Mouse (Mus musculus) midbrain, embryonic 16.5 days (tissue): Measurements from ENCODE around the gene Plpp6. TPM values are rescaled to one million over a fixed set of nuclear protein-coding genes. Genes with fewer than 3 reads are reported as not detected.

Experiments
- ATAC-seq: fragments of 200-750 bp; cut with Nextera tagmentation; 2 replicates; pipeline ENCODE4 v1.8.0; 2017; ENCODE audit warnings: moderate TSS enrichment
- H3K27ac ChIP-seq: fragments of 300-500 bp; sonication (generic); 2 replicates; pipeline ENCODE4 v1.5.1; 2014; ENCODE audit warnings: mild to moderate bottlenecking, low read length, mixed read lengths
- H3K27me3 ChIP-seq: fragments of 300-500 bp; sonication (generic); 2 replicates; pipeline ENCODE4 v1.6.1; 2014; ENCODE audit warnings: low read depth, low read length, mixed read lengths; ENCODE audit not compliant: control insufficient read depth, insufficient read depth
- H3K36me3 ChIP-seq: fragments of 300-500 bp; sonication (generic); 2 replicates; pipeline ENCODE4 v1.6.1; 2014; ENCODE audit warnings: mild to moderate bottlenecking, low read length, moderate library complexity, mixed read lengths; ENCODE audit not compliant: control insufficient read depth, insufficient read depth
- H3K4me1 ChIP-seq: fragments of 300-500 bp; sonication (generic); 2 replicates; pipeline ENCODE4 v1.6.1; 2014; ENCODE audit warnings: mild to moderate bottlenecking, low read length, mixed read lengths; ENCODE audit not compliant: control insufficient read depth, insufficient read depth
- H3K4me2 ChIP-seq: fragments of 300-500 bp; sonication (generic); 2 replicates; pipeline ENCODE4 v1.6.1; 2014; ENCODE audit warnings: mild to moderate bottlenecking, low read length, mixed read lengths
- H3K4me3 ChIP-seq: fragments of 300-500 bp; sonication (generic); 2 replicates; pipeline ENCODE4 v1.5.1; 2014; ENCODE audit warnings: low read depth, mild to moderate bottlenecking, low read length, moderate library complexity, mixed read lengths
- H3K9ac ChIP-seq: fragments of 300-500 bp; sonication (generic); 2 replicates; pipeline ENCODE4 v1.6.1; 2014; ENCODE audit warnings: low read depth, low read length, mixed read lengths
- H3K9me3 ChIP-seq: fragments of 300-500 bp; sonication (generic); replicated peaks from 2 replicates; pipeline ENCODE4 v1.6.1; 2014; ENCODE audit warnings: mild to moderate bottlenecking, low read length, mixed read lengths; ENCODE audit not compliant: control insufficient read depth, poor library complexity, severe bottlenecking
- WGBS: fragments of 180-500 bp; shearing (Covaris S2); extraction: QIAGEN DNeasy Blood & Tissue Kit; methylation state at CpG from one replicate; pipeline ENCODE4 v1.1.7; 2014; 5-methylcytosine and 5-hydroxymethylcytosine counted together
- polyA plus RNA-seq: library from polyadenylated mRNA; unstranded; fragments of >200 nt; fragmentation: Nextera tagmentation; extraction: Ambion mirVana; gene quantifications from 2 replicates; pipeline ENCODE4 v1.2.1, GENCODE M21; 2015

The Plpp6 gene
- polyA plus RNA-seq, 1 experiment from 2014 or later, result 15.2 TPM

DNA sequence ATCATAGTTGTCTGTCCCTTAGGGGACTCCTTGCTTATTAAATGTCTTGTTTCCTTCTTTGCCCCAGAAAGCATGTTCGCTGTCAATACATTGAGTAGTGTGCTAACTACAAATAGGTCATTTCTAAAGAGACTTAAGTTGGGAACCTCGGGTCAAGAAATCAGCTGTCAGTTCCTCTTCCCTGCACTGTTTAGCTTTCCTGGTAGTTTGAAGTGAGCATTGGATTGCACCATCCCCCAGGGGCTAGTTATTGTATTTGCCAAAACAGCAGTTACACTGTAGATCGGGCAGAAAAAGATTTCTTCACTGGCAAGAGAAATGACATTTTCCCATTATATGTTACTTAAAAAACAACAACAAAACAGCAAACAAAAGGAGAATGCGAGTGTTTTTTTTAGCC lies 4.4 kb downstream of the Plpp6 start:
- WGBS, result 68% methylated on average over 4 of the region's 4 CpGs
- Histone ChIP-seq H3K4me3 (no peak overlapping the region), H3K4me1 (peaks cover 22% of the 10 kb centered on the region), H3K4me2 (no peak overlapping the region), H3K27me3 (no peaks in the 10 kb centered on the region), H3K9me3 (no peaks in the 10 kb centered on the region), H3K9ac (no peak overlapping the region), H3K36me3 (no peaks in the 10 kb centered on the region), H3K27ac (no peak overlapping the region)
- ATAC-seq, result no peak

DNA sequence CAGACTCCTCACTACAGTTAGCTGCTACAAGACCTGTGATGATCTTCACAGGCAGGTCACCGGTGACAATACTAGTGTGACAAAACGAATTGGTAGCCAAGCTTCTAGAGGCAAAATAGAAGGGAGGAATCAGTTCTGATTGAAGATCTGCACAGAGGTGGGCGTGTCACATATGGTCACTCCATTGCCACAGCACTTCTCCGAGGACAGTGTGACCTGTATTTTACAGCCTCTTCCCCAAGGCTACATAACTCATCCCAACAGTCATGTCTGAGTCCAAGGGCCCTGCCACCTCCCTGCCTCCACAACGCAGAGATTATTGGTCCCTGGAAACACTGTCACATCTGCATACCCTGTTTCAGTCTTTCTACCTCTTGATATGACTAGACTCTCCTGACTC lies 5.5 kb downstream of the Plpp6 start:
- H3K27me3 ChIP-seq, result no peaks in the 10 kb centered on the region
- ATAC-seq, result no peak
- H3K27ac ChIP-seq, result no peak overlapping the region
- WGBS, result 88% methylated on average over 5 of the region's 5 CpGs
- H3K9ac ChIP-seq, result no peak overlapping the region
- H3K36me3 ChIP-seq, result no peaks in the 10 kb centered on the region
- no peak overlapping the region for H3K4me2 ChIP-seq
- H3K4me1 ChIP-seq, result peaks cover 22% of the 10 kb centered on the region
- H3K4me3 ChIP-seq, result no peak overlapping the region
- no peaks in the 10 kb centered on the region for H3K9me3 ChIP-seq

DNA sequence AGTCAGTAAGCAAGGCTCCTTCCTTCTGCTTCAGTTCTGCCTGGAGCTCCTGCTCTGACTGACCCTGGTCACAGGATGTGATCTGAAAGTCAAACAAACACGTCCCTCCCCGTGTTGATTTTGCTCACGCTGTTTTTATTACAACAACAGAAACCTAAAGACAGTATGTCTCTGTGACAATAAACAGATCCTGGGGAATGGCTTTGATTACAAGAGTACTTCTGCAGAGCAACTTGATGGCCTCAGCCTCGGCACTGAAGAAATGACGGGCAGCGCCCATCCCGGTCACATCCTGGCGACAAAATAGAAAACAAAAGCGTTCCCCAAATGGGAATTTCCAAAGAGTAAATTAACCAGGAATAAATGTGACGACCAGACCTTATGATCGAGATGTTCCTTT lies 6.5 kb downstream of the Plpp6 start:
- WGBS, result 87% methylated on average over 11 of the region's 11 CpGs
- H3K27me3 ChIP-seq, result no peaks in the 10 kb centered on the region

DNA sequence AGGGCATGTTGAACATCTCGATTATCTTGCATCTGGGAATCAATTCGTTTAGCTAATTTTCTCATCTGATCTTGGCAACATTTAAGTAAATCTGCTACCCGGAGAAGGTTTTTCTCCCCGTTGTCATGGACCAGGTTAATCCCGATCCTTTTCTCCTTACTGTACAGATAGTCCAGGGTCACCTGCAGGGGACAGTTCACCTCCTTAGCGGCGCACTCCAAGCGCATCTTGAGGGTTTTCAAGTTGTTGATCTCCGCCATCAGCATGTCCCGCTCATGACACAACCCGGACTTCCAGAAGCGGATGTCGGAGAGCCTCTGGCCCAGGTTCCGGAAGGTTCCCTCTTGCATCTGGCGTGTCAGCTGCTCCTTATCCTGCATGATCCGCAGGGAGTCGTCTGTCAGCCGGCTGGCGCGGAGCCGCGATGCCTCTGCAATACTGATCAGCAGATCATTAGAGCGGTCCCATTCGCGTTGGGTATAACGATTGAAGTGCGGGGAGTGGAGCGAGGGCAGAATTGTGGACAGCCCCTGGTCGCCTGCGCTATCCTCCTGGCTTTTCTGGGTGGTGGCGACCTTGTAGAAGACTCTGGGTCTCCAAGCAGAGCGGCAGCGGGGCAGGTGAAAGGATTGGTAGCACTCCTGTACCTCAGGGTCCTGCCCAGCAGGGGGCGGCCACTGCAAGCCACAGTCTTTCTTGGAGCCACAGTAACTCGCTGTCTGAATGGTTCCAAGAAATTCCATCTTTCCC lies 11.3 kb downstream of the Plpp6 start:
- peak overlapping the region; percentile 43 for H3K4me3 ChIP-seq
- 14% methylated on average over 35 of the region's 35 CpGs for WGBS
- peak overlapping the region; percentile 68 for H3K9ac ChIP-seq
- 0 out of 2 replicates have a peak overlapping the region, but pooled peaks have one; percentile 42 for H3K27ac ChIP-seq
- no peaks in the 10 kb centered on the region for H3K36me3 ChIP-seq
- peak overlapping the region; percentile 85 for H3K4me2 ChIP-seq
- H3K27me3 ChIP-seq, result no peaks in the 10 kb centered on the region
- H3K4me1 ChIP-seq, result peaks cover 4% of the 10 kb centered on the region; the same call in 1 of the 2 replicates
- peak; percentile 91 for ATAC-seq
- no peaks in the 10 kb centered on the region for H3K9me3 ChIP-seq

More for the DNA sequence above, 6.5 kb downstream of the Plpp6 start:
- Histone ChIP-seq H3K9ac (no peak overlapping the region), H3K9me3 (no peaks in the 10 kb centered on the region), H3K36me3 (no peaks in the 10 kb centered on the region), H3K27ac (no peak overlapping the region), H3K4me1 (peaks cover 16% of the 10 kb centered on the region), H3K4me3 (no peak overlapping the region), H3K4me2 (no peak overlapping the region)
- no peak for ATAC-seq

DNA sequence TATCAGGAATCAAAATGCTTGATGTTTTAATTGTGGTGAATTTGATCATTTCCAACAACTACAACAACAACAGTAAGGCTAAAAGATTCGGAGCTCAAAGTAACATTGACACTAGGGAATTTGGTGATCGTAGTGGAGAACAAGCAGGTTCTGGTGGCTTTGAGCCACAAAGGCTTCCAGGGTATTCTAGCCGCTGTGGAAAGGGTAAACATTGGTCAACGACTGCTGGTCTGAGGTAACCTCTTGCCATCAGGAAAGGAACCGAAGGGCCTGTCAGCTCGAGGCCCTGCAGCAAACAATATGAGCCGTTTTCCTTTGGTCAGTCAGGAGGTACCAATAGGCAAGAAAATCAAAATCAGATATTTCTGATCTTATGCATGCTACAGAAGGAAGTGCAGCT lies 18.9 kb downstream of the Plpp6 start:
- Histone ChIP-seq H3K36me3 (no peaks in the 10 kb centered on the region), H3K9me3 (no peaks in the 10 kb centered on the region), H3K4me2 (no peak overlapping the region), H3K27ac (no peak overlapping the region), H3K4me1 (no peaks in the 10 kb centered on the region), H3K4me3 (no peak overlapping the region), H3K9ac (no peak overlapping the region), H3K27me3 (no peaks in the 10 kb centered on the region)
- ATAC-seq, result no peak
- WGBS, result 85% methylated on average over 7 of the region's 7 CpGs

DNA sequence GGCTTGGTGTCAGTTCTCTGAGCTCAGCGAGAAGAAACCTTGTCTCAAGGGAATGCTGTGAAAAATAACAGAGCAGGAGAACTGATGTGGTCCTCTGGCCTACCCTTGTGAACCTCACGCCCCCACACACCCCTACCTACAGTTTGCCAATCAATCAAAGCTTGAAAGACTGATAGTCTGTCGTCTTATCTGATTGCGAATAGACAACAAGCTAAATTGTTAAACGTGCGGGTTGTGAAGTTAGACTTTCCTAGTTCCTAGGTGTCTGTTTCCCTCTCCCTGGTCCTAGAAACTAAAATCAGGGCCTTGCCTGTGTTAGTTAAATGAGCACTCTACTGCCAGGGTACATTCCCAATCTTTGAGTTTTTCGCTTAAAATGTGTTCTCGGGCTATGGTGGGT lies 25.8 kb downstream of the Plpp6 start:
- ATAC-seq, result no peak
- 76% methylated on average over 8 of the region's 8 CpGs for WGBS
- Histone ChIP-seq H3K9me3 (no peaks in the 10 kb centered on the region), H3K4me1 (peaks cover 15% of the 10 kb centered on the region), H3K36me3 (no peaks in the 10 kb centered on the region; the same call in 1 of the 2 replicates), H3K27ac (no peak overlapping the region), H3K27me3 (no peaks in the 10 kb centered on the region; the same call in 1 of the 2 replicates), H3K4me2 (peak overlapping the region; percentile 78), H3K4me3 (peak overlapping the region; percentile 80), H3K9ac (no peak overlapping the region)

DNA sequence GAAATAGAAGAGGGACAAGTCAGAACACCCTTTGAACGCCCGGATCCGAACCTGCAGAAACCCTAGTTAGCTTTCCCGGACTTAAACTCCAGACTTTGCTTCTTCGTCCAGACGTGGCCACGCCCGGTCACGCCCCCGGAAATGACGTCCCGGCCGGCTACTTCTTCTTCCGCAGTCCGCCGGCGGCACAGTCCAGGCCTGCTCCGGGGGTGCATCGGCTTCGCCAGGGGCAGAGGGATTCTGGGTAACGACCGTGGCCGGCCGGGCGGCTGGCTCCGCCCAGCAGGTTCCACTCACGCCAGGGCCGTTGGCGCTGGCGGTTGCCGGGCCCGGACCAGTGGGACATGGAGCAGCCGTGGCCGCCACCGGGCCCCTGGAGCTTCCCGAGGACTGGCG lies 26.4 kb downstream of the Plpp6 start, which contains the start of gene Cdc37l1:
Cdc37l1 (plus strand) TSS at position 159 of the 396 bp plus-strand sequence.
- H3K9ac ChIP-seq, result peak within 1 kb of the TSS; percentile 94
- H3K4me3 ChIP-seq, result peak within 1 kb of the TSS; percentile 80
- H3K27ac ChIP-seq, result peak within 1 kb of the TSS; percentile 84
- H3K4me2 ChIP-seq, result peak within 1 kb of the TSS; percentile 78
- peaks cover 4% of the 10 kb centered on the region for H3K36me3 ChIP-seq
- peak; percentile 97 for ATAC-seq
- H3K27me3 ChIP-seq, result no peaks in the 10 kb centered on the region; the same call in 1 of the 2 replicates
- no peaks in the 10 kb centered on the region for H3K9me3 ChIP-seq
- WGBS, result 0% methylated on average over 33 of the region's 37 CpGs
- peaks cover 15% of the 10 kb centered on the region for H3K4me1 ChIP-seq

DNA sequence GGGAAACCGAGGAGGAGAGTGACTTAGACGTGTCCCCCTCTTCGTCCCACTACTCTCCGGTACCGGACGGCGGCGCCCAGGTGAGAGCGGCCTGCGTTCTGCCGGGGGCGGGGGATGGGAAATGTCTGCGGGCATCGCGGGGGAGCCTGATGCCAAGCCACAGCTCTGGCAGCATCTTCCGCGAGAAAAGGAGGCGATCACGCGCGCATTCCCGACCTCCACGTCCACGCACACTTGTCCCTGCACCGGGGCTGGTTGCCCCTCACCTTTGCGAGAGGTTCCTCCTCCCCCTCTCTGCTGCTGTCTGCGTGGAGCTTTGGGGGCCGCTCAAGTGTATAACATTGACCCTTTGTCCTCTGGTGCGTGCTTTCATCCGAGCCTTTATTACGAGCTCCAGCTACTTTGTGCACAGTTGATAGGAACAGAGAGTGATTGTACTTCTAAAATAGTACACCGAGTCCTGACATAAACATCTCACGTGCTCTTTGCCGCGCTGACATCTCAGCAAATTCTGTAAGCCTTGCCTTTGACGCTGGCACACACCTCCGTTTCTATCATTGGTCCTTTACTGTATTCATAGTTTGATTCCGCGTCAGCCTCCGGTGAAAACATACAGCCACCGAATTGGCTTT lies 27.0 kb downstream of the Plpp6 start:
- Histone ChIP-seq H3K4me2 (peak overlapping the region; percentile 78), H3K36me3 (peaks cover 10% of the 10 kb centered on the region), H3K9ac (peak overlapping the region; percentile 94), H3K27ac (peak overlapping the region; percentile 84), H3K4me3 (peak overlapping the region; percentile 80), H3K27me3 (no peaks in the 10 kb centered on the region; the same call in 1 of the 2 replicates), H3K4me1 (peaks cover 15% of the 10 kb centered on the region), H3K9me3 (no peaks in the 10 kb centered on the region)
- peak; percentile 75 for ATAC-seq
- under 1% methylated on average over 41 of the region's 41 CpGs for WGBS

DNA sequence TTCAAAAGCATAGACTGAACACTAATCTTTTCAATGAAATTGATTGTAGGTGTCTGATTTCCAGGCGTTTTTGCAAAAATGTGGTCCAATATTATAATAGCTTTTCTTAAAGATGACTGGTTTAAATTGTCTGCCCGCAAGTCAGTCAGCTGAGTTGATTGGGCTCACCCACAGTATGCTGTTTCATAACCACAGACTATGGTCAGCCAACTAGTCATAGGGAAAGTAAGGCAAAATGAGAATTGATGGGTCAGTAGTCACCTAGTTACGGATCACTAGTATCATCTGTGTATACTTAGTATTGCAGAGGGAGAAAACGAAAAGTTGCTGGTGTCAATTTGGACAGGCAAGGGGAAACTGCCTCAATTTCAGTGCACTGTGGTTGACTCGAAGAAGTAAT lies 27.6 kb downstream of the Plpp6 start:
- H3K9me3 ChIP-seq, result no peaks in the 10 kb centered on the region
- peaks cover 14% of the 10 kb centered on the region for H3K36me3 ChIP-seq
- peak overlapping the region; percentile 94 for H3K9ac ChIP-seq
- H3K4me3 ChIP-seq, result peak overlapping the region; percentile 80
- H3K4me1 ChIP-seq, result peaks cover 17% of the 10 kb centered on the region
- H3K27ac ChIP-seq, result no peak overlapping the region
- peak overlapping the region; percentile 78 for H3K4me2 ChIP-seq
- ATAC-seq, result no peak
- no peaks in the 10 kb centered on the region; the same call in 1 of the 2 replicates for H3K27me3 ChIP-seq
- 71% methylated on average over 5 of the region's 5 CpGs for WGBS
